Mouse (Mus musculus): ENCODE results near the gene Cped1.

The Cped1 gene

GRCm38 (mm10) chr6:22000086-22000485 is 14.4 kb downstream of the Cped1 start:
- no peak for DNase-seq (ENCODE audit: low read depth)

GRCm38 (mm10) chr6:22000881-22001280 is 15.2 kb downstream of the Cped1 start:
- no peak for DNase-seq (ENCODE audit: low read depth)

DNA sequence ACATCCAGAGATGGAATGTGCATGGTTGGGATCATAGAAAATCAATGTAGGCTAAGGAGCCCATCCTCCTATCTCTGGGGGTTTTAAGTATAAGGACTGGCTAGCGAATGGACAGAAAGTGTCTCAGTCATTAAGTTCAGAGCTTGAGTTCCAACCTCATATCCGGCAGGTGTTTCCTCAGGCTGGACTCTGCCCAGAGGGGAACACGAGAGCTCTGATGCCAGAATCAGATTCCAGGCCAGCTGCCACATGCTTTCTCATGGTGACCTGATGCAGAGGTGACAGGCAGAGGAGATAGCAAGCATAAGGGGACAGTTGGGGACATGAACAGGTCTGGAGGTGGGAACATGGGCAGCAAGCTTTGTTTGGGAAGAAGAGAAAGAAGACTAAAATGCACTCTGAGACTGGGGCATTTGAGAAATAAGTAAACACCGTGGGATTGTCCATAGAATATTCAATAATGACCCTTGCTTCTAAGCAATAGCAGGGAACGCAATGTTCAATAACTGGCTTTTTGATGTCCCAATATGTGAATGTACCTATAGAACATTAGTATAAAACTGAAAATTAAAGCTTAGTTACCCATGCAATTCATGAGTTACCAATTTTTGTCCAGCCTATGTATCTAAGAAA is 15.7 kb downstream of the Cped1 start:
- DNase-seq (ENCODE audit: low read depth), result peak; percentile 56

DNA sequence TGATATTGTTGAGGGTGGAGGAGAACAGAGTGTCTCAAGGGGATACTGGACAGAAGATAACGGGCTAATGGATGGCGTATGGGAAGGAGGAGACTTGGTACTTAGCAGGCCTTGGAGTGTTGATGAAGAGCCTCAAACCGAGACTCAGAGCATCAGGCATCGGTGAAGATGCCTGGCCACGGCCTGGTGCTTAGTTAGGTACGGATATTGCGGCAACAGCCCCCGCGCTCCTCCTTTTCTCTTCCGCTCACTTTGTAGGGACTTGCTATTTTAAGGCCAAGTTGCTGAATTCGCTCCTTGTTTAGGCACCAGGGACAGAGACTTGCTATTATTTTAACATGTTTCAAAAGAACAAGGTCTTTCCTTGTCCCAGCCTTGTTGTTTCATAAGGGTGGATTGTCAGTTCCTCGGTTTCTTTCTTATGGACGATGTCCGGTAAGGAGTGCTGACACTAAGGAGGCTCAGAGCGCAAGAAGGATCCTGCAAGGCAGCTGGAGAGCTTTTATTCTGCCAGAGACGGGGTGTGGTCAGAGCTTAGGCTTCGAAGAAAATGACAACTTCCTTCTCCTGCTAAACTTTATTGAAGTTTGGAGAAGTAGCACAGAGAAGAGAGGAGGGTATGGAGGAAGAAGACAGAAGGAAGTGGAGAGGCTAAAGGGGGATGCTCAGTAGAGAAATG is 16.9 kb downstream of the Cped1 start:
- no peak for DNase-seq (ENCODE audit: low read depth)

- DNase-seq (ENCODE audit: low read depth), result no peak
These were observed 17.5 kb downstream of the Cped1 start for GRCm38 (mm10) chr6:22003200-22003587.

- no peak for DNase-seq (ENCODE audit: low read depth)
These were observed 18.3 kb downstream of the Cped1 start for GRCm38 (mm10) chr6:22003959-22004543.

- DNase-seq (ENCODE audit: low read depth), result no peak
These were observed 22.6 kb downstream of the Cped1 start for GRCm38 (mm10) chr6:22008346-22008745.

DNA sequence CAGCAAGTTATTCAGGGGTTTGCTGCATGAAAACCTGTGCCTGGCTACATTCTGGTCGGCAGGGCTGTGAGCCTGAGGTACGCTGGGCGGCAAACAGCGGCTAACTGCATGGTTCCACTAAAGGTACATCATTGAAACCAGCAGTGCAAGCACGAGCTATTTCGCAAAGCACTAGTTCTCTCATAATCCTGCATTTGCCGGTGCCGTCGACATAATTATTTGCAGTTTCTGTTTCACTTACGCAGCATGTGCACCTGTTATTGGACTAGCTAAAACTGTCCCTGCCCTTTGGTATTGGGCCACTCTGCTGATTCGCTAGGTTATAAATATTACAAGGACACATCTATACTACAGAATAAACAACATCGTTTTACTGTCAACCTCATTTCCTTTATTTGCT is 24.5 kb downstream of the Cped1 start:
- no peak for DNase-seq (ENCODE audit: low read depth)

DNA sequence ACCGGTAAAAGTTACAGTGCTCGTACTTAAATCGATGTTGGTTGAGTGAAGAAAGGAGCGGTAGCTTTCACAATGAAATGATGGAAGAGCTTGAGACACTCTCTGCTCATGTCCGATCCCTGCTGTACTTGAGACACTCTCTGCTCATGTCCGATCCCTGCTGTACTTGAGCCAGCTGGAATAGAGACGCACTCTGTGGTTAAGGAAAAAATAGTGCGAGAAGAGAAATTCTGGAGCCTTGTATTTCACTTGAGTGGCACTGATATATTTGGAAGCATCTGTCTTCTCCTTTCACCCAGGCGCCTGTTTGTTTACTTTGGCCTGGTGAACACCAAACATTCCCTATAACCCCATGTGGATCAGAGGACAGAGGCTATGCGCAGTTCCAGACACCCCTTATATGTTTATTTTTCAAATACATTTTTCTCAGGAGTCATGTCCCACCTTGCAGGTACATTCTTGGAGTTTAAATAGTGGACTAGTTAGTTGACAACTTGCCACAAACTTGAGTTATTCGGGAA is 25.1 kb downstream of the Cped1 start:
- no peak for DNase-seq (ENCODE audit: low read depth)

DNA sequence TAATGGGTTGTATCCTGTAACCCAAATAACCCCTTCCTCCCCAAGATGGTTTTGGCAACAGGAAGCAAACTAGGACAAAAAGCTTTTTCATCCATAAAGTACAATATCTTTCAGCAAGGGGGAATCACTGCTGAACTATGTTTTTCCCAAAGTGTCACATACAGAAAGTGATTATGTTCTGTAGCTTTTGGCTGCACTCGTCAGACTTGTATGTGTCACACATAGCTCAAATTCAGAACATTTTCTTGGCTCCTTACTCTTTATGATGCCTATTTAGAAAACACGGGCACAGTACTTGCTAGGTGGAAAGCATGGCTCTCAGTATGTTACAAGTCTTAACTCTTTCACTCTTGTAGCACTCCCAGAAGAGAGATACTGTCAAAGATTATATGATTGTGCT is 25.8 kb downstream of the Cped1 start:
- DNase-seq (ENCODE audit: low read depth), result no peak

DNA sequence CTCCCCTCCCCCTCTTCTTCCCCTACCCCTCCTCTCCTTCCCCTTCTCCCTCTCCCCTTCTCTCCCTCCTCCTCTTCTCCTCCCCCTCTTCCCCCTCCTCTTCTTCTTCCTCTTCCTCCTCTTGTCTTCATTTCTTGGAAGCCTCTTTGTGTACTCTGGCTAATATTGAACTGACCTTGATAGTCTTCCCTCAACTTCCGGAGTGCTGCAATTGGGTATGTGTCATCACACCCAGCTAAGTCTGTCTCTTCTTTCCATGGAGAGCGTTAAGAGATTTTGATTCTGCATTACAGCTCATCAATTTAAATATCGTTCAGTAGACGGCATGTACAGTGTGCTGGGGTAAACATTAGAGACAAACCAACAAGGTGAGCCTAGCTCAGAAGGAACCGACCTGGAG is 26.4 kb downstream of the Cped1 start:
- DNase-seq (ENCODE audit: low read depth), result peak; percentile 82

- DNase-seq (ENCODE audit: low read depth), result no peak
These were observed 26.8 kb downstream of the Cped1 start for GRCm38 (mm10) chr6:22012501-22012900.

GRCm38 (mm10) chr6:22013394-22013793 is 27.7 kb downstream of the Cped1 start:
- DNase-seq (ENCODE audit: low read depth), result no peak

- DNase-seq (ENCODE audit: low read depth), result no peak
These were observed 28.7 kb downstream of the Cped1 start for GRCm38 (mm10) chr6:22014291-22014911.

DNA sequence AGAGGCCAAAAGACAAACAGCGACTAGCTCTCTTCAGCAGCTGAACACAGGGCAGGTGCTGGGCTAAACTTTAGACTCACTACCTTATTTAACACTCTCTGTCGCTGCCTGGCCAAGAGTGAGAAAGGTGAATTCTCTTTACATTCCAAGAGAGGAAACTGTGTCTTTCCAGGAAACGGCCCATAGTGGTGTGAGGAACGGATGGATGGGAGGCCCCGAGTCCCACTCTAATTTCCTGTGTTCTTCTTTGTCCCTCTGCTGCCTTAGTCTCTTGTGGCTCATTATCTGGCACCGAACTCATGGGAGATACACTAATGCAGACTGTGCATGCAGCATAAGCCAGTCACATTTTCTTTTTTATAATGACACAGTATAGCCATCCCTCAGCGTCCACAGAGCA is 31.9 kb downstream of the Cped1 start:
- DNase-seq (ENCODE audit: low read depth), result no peak

DNA sequence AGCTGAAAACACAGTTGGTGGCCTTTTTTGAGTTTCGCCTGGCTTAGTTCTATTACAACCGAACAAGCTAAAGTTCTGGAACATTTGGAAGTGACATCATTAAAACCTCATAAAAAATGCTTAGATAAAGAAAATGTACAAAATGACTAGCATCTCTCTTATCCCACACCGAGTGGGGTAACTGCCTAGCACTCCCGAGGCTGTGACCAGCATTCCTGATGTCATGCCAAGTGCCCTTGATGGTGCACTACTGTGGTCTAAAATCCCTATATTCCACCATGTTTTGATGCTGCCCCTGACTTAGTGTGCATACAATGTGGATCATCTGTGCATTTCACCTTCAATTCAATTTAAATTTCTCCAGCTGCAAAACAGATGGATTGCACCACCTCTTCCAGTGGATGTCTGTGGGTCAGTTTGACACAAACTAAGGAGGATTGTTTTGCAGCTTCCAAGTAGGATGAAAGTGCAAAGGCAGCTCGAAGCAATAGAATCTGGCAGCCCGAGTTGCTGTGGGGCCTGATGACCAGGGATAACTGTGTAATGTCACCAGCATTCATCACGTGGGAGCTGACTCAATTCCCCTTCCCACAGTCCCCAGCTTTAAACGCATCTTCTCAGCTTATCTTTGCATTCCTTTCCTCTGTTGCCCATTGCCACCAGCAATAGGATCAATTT is 33.2 kb downstream of the Cped1 start:
- DNase-seq (ENCODE audit: low read depth), result no peak

- DNase-seq (ENCODE audit: low read depth), result peak; percentile 47
These were observed 33.9 kb downstream of the Cped1 start for GRCm38 (mm10) chr6:22019637-22020036.

GRCm38 (mm10) chr6:22020696-22021095 is 35.0 kb downstream of the Cped1 start:
- DNase-seq (ENCODE audit: low read depth), result no peak

GRCm38 (mm10) chr6:22021315-22021714 is 35.6 kb downstream of the Cped1 start:
- no peak for DNase-seq (ENCODE audit: low read depth)

DNA sequence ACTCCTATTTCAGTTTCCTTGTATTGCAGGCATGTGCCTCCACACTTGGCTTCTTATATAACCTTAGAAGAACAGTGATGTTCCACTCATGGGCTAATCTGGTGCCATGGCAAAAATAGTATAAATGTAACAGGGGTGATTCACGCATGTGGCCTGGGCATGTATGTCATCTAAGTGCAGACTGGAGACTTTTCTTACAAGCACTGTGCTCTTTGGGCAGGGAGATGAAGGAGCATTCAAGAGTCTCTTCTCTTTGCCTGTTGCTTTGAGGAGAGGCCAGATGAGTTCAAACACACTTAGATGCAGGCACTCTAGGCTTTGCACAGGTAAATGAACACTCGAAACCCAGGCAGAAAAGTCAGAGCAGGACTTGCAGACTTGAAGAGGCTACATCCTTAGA is 38.5 kb downstream of the Cped1 start:
- DNase-seq (ENCODE audit: low read depth), result no peak

- DNase-seq (ENCODE audit: low read depth), result peak; percentile 18
These were observed 40.1 kb downstream of the Cped1 start for GRCm38 (mm10) chr6:22025584-22026357.

DNA sequence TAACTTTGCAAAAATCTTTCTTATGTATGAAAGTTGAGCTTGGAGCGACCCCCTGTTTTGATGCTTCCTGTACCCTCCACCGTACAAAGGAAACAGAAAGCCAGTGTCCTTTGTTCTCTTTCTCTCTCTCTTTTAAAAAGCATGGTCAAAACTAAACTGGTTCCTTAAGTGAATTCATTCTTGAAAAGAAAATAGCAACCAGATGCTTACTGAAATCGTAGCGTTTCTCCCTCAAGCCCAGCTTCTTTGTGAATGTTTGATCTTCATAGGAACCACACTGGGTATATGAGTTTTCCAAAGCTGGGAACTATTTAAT is 40.6 kb downstream of the Cped1 start:
- no peak for DNase-seq (ENCODE audit: low read depth)
